Mouse (Mus musculus): ENCODE results near the gene Wdr31.
"Not testable (repeated sequence)": the region's sequence is repeated elsewhere in the genome, so short reads cannot be mapped to it uniquely, and the experiment has no call there.

Gene Wdr31

DNA sequence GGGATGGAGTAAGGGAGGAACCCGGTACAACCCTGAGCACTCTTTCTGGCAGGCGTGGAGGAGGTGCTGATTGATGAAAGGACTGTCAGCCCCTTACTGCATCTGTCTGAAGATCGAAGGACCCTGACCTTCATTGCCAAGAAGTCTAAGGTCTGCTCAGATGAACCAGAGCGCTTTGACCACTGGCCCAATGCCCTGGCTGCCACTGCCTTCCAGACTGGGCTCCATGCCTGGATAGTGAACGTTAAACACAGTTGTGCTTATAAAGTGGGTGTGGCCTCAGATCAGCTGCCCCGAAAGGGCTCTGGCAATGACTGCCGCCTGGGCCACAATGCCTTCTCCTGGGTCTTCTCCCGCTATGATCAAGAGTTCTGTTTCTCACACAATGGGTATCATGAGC lies 25.2 kb upstream of the Wdr31 start:
- DNase-seq (ENCODE audit: low read depth, low spot score) = no peak

DNA sequence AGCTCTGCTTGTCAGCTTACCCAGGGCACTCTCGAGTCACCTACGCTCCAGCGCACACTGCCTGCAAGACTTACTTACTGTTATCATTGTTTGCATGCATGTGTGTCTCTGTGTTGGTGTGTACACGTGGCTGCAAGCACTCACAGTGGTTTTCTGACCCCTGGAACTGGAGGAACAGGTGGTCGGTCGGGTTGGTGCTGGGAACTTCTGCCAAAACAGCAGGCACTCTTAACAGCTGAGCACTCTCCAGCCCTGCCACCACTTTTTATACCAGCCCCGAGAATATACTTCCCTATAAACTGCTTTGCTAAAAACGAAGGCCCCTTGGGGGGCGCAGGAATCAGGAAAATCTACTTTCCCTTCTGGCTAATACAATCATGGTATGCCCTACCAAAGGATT lies 23.5 kb upstream of the Wdr31 start:
- DNase-seq (ENCODE audit: low read depth, low spot score) = no peak

DNA sequence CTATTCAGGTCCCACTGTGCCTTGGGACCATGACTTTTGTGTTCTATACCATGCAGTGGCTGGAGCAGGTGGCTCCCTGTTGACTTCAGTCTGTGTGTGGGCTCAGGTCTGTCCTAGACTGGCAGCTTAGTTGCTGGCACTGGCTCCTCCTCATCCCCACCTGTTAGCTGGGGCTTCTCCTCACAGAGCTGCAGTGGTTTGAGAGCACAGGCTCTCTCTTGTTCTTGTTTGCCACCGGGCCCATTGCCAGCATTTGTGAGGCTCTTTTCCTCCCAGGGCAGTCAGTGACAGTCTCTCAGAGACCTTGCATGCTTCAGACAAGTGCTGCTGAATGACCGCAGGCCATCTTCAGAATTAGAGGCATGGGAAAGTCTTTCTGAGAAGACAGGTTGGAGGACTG lies 22.0 kb upstream of the Wdr31 start:
- no peak for DNase-seq (ENCODE audit: low read depth, low spot score)

DNA sequence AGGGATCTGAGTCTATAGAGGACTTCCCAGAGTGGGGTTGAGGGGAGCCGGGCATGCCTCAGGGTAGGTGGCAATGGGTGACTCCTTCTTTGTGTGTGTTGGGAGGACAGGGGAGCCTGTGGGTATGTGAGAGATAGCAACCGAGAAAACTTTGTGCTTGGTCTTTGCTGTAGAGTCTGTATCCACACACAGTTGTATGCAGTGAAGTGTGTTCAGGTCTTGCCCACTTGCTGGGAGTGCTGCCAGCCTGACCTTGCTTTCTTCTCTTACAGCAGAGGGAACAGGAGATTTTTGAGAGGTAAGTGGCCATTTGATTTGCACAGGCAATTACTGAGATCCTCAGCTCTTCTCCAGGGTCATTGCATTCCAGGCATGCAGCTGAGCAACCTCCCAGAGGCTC lies 17.2 kb upstream of the Wdr31 start:
- DNase-seq (ENCODE audit: low read depth, low spot score) = no peak

DNA sequence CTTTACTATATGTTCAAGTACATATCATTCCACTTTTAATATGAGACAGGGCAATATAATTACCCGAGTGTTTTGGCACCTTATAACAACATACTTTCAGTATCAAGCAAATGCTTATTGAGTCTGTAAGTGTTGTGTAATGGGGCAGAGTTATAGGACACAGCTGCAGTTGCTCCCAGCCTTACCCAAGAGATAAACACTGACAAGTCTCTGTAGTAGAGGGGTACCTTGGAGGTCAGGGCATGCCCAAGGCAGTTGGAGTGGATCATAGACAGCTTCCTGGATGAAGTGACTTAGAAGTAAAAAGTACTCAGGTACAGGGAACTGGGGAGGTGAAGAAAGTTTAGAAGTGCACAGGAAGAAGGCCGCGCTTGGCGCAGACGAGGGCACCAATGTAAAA lies 16.5 kb upstream of the Wdr31 start:
- no peak for DNase-seq (ENCODE audit: low read depth, low spot score)

DNA sequence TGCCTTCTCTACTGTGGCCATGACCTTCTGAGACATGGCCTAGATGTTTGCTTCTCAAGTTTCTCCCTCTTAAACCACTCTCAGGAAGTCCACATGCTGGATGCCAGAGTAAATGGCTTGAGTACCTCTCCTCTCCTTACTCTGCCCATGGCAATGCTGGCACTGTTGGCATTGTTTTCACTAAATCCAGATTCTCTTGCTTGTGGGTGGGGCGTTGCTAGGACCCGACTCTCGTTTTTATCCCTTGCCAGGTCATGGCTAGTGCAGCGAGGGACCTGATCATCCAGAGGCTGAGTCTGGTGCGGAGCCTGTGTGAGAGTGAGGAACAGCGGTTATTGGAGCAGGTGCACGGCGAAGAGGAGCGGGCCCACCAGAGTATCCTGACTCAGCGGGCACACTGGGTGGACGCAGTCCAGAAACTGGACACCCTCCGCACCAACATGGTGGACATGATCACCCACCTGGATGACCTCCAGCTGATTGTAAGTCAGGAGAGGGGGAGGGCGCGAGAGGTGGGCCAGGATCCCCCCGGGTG lies 15.5 kb upstream of the Wdr31 start:
- DNase-seq (ENCODE audit: low read depth, low spot score) = no peak

DNA sequence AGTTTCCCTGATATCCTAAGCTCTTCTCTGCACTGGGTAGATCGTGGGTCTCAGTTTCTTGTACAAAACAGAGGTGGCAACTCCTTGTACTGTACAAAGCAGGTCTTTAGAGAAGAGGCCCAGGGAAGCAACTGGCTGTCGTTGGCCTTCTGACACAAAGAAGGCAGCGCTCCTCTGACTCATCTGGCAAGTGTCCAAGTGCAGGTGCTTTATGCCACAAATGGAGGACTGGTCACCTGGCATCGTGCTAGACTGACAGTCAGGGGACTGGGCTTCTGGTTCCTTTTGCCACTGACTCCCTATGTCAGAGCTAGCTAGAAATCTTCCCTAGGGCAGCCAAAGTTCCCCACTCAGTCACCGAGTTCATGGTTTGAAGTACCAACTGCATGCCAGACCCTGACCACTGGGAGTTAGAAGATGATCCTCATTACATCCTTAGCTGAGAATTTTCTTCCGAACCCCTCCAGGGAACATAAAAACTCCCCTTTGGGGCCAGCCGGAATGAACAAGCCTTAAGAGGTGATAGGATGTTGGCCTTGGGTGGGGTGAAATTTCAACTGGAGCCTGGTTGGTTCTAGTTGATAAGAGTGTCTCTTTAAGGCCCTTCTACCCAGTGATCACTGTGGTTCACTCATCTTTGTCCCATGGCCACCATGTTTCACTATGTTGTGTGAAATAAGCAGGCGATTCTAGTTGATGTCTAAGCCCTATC lies 14.9 kb upstream of the Wdr31 start:
- DNase-seq (ENCODE audit: low read depth, low spot score) = no peak

DNA sequence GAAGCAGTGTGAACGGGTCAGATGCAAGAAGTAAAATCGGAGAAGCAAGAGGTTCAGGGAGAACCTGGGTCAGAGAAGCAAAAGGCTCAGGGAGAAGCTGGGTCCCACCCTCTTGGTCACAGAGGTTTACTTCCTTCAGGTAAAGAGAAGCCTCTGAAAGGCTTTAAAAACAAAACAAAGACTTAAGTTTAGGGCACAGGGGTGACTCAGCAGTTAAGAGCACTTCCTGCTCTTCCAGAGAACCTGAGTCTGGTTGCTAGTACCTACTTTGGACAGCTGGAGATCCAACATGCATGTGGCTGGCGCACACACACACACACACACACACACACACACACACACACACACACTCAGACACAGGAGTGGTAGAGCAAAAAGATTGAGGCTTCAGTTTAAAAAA lies 14.2 kb upstream of the Wdr31 start:
- no peak for DNase-seq (ENCODE audit: low read depth, low spot score)

DNA sequence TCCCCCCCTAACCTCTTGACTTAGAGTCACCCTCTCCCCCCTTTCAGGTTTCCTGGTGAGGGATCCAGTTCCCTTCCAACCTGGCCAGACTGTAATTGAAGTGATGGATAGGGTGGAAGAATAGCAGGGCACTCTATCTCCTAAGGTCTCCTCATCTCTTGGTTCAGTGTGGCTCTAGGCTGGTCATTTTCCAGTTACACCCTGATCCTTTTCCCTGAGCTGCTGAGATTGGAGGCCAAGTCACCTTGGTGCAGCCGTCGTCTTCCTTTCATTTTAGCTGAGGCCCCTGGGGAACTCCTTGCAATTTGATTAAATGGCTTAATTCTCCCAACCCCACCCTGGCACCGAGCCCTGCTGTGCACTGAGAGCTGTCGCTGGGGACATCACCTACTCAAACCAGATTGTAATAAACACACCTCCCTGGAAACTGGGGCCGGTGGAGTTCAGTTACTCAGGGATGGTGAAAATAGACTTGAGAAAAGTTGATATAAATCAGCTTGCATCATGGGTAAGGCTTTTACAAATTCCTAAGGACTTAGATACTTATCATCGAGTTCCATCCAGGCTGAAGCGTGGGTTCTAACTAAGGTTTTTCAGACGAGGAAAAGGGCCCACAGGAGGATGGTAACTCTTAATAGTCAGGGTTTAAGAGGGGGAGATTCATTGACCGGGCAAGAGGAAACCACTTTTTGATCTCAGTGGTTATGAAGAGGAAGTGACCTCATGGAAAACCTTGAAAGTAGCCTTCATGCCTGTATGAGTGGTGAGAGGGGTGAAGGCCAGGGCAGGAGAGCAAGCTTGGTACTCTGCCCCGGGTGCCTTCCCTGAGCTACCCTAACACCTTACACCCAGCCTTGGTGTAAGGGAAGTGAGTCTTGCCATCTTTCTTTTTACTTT lies 10.3 kb upstream of the Wdr31 start:
- no peak for DNase-seq (ENCODE audit: low read depth, low spot score)

DNA sequence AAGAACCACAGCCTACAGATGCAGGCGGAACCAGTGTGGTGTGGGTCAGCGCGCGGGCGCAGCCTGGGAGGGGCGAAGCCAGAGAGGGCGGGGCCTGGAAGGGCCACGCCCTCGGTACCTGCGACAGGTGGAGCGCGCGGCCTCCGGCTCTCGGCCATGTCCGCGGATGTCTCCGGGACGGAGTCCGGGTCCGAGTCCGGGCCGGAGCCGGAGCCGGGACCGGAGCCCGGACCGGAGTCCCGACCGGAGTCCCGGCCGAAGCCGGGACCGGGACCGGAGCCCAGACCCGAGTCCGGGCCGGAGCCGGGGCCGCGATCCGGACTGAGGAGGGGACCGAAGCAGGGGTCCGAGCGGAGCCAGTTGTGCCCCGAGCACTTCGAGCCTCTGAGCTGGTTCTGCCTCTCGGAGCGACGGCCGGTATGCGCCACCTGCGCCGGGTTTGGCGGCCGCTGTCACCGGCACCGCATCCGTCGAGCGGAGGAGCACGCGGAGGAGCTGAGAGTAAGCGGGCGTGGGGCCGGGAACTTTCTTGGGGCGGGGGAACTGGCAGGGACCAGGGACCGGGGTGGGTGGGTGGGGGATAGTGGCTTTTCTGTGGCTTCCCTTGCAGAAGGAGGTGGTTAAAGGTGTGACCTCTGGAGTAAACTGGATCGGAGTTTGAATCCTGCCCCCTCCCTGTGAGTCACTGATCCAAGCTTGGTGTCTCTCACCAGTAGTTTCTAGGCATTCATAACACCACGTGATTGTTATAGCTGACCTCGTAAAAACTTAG lies 9.4 kb upstream of the Wdr31 start, which contains the start of gene Bspry:
Gene Bspry, plus strand, starts transcription at position 117 of the 772 bp plus-strand sequence.
- DNase-seq (ENCODE audit: low read depth, low spot score) = no peak

DNA sequence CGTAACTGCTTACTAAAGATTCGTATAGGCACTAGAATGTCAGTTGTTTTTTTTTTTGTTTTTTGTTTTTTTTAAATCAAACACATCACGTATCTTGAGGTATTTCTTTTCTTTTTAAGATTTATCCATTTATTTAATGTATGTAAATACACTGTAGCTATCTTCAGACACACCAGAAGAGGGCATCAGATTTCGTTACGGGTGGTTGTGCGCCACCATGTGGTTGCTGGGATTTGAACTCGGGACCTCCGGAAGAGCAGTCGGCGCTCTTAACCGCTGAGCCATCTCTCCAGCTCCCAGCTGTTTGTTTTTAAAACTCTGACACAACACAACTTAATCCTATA lies 8.9 kb upstream of the Wdr31 start:
- not testable (repeated sequence) for DNase-seq (ENCODE audit: low read depth, low spot score)

DNA sequence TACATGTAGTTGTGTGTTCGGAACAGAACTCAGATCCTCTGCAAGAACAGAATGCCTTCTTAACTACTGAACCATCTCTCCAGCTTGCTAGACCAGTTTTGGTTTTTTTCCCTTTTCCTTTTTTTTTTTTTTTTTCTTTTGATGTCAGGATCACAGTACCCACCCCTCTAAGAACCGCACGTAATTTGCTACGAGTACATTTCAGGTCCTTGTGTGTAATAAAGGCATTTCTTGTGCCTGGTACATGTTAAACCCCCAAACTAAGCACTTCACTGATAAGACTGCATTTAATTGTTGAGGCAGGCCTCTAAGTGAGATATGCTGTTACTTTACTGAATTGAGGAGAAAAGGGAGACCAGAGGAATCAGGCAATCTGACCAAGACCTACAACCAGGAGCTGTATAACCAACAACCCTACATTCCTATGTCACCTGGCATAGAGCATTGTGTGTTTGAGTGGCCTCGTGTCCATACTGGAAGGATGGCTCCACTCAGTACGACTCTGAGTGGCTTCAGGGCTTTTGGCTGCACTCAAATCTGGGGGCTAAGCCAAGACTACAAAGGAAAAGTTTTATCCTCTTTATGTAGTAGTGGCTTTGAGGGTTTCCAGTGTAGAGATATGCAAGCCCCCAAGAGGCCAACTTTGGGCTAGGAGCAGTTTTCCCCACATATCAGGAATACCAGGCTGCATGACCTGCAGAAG lies 7.0 kb upstream of the Wdr31 start:
- DNase-seq (ENCODE audit: low read depth, low spot score) = no peak

DNA sequence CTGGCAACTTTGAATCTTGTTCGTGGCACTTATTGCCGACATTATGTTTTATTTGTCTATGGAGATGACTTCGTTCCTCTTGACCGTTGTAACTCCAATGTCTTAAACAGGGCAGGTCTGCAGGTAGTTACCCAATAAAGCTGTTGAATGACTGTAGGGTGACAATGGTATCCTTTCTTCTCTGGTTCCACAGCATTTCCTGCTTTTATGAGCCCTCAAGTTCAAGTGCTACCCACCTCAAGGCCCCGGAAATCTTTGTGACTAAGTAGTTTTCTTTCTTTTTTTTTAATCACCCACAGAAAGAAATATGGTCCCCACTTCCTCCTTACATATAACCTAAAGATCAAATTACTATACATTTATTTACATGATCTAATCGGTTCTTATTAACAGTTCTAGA lies 5.1 kb upstream of the Wdr31 start:
- DNase-seq (ENCODE audit: low read depth, low spot score) = no peak

DNA sequence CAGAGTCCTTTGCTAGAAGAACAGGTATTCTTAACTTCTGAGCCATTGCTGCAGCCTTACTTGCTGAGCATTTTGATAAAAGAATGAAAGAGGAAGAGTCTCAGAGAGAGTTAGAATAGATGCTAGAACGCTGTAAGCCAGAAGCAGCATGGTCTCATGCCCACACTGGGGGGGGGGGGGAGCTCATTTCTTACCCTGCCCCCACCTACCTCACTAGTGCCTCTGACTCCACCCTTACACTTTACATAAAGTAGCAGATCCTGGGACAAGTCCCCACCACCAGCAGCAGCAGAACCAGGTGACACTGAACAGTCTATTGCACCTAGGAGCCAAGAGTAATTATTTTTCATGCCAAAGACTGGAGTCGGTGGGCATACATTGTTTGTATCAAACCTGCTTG lies 4.4 kb upstream of the Wdr31 start:
- DNase-seq (ENCODE audit: low read depth, low spot score) = no peak

DNA sequence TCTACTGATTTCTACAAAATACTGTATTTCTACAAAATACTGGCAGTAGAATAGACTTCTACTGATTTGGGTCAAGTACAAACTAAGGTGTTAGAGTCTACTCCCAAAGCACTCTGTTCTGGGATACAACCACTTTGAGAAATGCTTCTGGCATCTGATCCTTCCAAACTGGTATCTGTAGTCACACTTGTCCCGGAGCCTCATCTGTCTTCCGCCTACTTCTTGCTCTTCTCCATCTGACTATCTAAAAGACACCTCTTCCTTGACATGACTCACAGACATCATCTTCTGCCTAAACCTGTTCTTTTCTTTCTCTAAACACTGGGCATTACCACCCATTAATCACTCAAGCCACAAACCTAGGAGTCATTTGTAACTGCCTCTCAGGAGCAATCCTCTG lies 1.4 kb upstream of the Wdr31 start:
- DNase-seq (ENCODE audit: low read depth, low spot score) = no peak

DNA sequence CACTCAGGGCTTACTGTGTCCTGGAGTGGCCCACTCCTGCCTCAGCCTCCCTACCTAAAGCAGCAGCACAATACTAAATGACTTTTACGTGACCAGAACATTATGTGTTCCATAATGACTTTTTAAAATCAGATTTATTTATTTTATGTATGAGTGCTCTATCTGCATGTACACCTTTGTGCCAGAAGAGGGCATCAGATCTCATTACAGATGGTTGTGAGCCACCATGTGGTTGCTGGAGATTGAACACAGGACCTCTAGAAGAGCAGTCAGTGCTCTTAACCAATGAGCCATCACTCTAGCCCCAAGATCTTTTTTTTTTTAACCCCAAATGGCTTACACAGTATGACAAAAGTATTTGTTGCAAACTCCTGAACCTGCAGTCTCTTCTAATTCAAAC lies 2.5 kb downstream of the Wdr31 start:
- no peak for DNase-seq (ENCODE audit: low read depth, low spot score)

DNA sequence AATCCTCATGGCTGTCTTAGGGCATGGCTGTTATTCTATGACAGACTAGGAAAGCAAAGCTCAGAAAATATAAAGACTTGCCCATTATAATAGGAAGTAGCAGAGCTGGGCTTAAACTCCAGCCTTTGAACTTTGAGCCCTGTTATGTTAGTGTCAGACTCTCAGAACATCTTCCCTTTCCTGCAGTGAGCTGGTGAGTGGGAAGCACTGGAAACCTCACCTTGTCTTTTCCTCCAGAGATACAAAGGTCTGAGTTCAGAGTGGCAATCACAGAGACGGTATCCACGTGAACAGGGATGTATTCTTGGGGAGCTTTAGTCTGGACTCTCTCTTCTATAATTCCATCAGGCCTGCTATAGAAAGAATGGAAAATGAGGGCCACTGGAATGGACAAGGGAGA lies 7.6 kb downstream of the Wdr31 start:
- DNase-seq (ENCODE audit: low read depth, low spot score) = no peak

DNA sequence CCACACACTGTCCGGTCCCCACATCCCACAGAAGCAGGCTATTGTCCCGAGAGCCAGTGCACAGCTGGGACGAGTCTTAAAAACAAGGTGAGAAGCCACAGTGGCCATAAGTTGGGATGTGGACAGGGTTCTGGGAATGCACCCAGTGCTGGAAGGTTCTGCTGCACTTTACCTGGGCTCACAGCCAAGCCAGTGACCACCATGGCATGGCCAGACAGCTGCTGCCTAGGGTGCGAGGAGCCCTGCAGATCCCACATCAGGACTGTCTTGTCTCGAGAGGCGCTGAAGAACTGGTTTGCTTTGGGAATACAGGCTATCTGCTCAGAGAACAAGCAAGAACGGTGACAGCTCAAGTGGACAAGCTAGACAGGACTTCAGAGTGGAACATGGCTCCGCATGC lies 10.3 kb downstream of the Wdr31 start:
- DNase-seq (ENCODE audit: low read depth, low spot score) = no peak

DNA sequence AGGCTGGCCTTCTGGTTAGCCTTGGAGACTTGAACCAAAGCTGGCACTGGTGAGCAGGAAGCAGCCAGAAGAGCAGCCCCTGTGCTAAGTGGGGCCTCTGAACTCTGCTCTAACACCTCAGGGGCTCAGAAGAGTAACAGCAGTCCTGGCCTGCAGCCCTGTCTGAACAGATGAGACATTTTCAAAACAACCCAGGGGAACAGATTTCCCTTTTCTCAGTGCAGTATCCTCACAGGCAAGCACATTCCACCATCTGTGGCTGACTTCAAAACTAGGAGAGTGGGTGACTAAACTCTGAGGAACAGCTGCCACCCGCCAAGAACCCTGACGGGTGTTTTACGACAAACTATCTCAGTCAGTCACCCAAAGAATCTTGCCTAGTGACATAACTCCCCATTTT lies 11.6 kb downstream of the Wdr31 start:
- no peak for DNase-seq (ENCODE audit: low read depth, low spot score)

DNA sequence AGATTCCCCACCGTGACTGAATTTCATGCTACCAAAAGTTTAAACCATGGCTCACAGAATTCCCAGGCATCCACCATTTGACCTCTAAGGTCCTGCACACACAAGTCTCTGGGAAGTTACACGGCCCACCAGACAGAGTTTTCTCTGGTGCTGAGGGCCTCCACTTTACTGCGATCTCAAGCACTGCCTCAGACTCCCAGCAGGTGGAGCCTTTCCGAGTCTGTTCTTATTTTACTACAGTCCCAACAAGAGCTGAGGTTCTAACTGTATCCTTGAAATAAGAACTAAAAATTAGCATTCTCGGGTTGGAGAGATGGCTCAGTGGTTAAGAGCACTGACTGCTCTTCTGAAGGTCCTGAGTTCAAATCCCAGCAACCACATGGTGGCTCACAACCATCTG lies 15.7 kb downstream of the Wdr31 start:
- peak; percentile 8 for DNase-seq (ENCODE audit: low read depth, low spot score)

DNA sequence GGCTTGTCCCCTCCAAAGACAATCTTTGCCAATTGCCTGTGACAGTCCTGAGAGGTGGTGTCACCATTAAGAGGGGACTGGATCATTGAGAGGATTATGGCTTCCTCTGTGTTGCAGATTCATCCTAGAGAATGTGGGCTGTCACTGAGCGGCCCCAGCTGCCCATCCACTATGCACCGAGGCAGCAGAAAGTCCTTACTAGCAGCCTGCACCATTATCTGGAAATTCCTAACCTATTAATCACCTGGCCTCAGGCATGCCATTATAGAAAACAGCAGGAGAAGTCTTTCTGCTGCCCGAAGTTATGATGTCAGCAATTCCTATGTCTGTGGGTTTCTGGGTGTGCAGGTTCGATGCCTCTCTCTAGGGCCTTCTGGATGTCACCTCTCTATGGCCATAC lies 29.7 kb downstream of the Wdr31 start:
- DNase-seq (ENCODE audit: low read depth, low spot score) = no peak

DNA sequence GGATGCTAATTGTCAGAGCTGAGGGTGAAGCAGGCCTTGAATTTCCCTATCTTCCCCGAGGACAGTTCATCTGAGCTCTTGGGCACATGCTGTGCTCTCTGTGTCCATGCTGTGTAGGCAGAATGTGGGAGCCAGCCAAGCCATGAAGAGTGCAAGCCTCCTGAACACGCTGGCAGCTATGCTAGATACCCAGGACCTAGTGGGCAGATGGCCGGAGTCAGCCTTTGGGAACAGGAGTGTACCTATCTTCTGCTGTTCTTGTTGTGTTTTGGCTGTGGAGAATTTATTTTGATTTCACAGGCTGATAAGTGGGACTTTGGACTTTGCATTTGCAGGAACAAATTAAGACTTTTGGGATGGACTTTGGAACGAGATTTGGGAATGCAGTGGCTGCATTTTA lies 30.2 kb downstream of the Wdr31 start:
- no peak for DNase-seq (ENCODE audit: low read depth, low spot score)

All from embryo, embryonic 11.5 days (tissue).